Mouse (Mus musculus) myocyte (in vitro differentiated cells): ENCODE data around the gene Bet1l.

Experiments used
- MAX ChIP-seq: IDR thresholded peaks from one replicate; pipeline ENCODE4 v1.6.1; 2011; ENCODE audit warnings: low read depth, mild to moderate bottlenecking, control low read depth
- POLR2A ChIP-seq: IDR thresholded peaks from one replicate; pipeline ENCODE4 v1.6.1; 2011; ENCODE audit warnings: low read depth, mild to moderate bottlenecking, control low read depth, moderate library complexity; ENCODE audit not compliant: insufficient read length

DNA sequence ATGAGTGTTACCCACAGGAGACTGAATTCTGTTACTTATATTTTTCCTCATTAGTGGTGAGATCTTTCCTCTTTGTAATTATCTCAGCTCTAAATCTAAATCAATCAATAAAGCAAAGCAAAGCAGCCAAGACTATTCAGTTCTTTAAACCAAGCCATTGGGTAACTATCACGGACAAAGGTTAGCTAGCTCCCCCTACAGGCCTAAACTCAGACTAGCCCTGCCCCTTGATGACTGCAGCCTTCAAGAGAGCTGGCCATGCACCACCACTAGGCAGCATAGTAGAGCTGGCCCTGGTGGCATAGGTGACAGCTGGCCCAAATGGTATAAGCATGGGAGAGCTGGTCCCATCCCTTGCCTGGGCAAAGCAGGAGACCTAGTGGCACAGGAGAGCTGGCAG is 51.7 kb downstream of the Bet1l start:
- TF ChIP-seq MAX (no peak), POLR2A (no peak)
